Mouse (Mus musculus) heart, postnatal 0 days (tissue): ENCODE measurements around the gene Cep295nl. TPM values are rescaled to one million over a fixed set of nuclear protein-coding genes. Genes with fewer than 3 reads are reported as not detected.

Experiments used
- ATAC-seq: fragments of 200-750 bp; cut with Nextera tagmentation; 2 replicates; pipeline ENCODE4 v1.8.0; 2017; ENCODE audit warnings: low read depth, moderate number of reproducible peaks, moderate library complexity; ENCODE audit not compliant: insufficient read depth
- DNase-seq: peaks from one replicate; pipeline ENCODE4 v3.0.0-alpha.2; 2016; ENCODE audit warnings: low spot score
- H3K27ac ChIP-seq: fragments of 300-500 bp; sonication (generic); 2 replicates; pipeline ENCODE4 v1.5.1; 2014; ENCODE audit warnings: low read depth, mild to moderate bottlenecking
- H3K27me3 ChIP-seq: fragments of 300-500 bp; sonication (generic); 2 replicates; pipeline ENCODE4 v1.6.1; 2014; ENCODE audit warnings: low read length, mixed read lengths; ENCODE audit not compliant: control insufficient read depth, insufficient read depth
- H3K36me3 ChIP-seq: fragments of 300-500 bp; sonication (generic); replicated peaks from 2 replicates; pipeline ENCODE4 v1.6.1; 2014; ENCODE audit warnings: low read length, mixed read lengths; ENCODE audit not compliant: control insufficient read depth, insufficient read depth
- H3K4me1 ChIP-seq: fragments of 300-500 bp; sonication (generic); 2 replicates; pipeline ENCODE4 v1.6.1; 2014; ENCODE audit warnings: antibody characterized with exemption; ENCODE audit not compliant: control insufficient read depth, insufficient read depth
- H3K4me2 ChIP-seq: fragments of 300-500 bp; sonication (generic); 2 replicates; pipeline ENCODE4 v1.6.1; 2014; ENCODE audit warnings: low read depth, mild to moderate bottlenecking, low read length, moderate library complexity
- H3K4me3 ChIP-seq: fragments of 300-500 bp; sonication (generic); 2 replicates; pipeline ENCODE4 v1.5.1; 2014; ENCODE audit warnings: low read depth, low read length
- H3K9ac ChIP-seq: fragments of 300-500 bp; sonication (generic); replicated peaks from 2 replicates; pipeline ENCODE4 v1.6.1; 2014; ENCODE audit warnings: low read depth, low read length, mixed read lengths
- H3K9me3 ChIP-seq: fragments of 300-500 bp; sonication (generic); replicated peaks from 2 replicates; pipeline ENCODE4 v1.6.1; 2016; ENCODE audit warnings: low read length; ENCODE audit not compliant: control insufficient read depth
- CTCF ChIP-seq: IDR thresholded peaks from 2 replicates; pipeline ENCODE4 v1.5.1; 2016; ENCODE audit warnings: antibody characterized with exemption, control low read depth, low read depth
- EP300 ChIP-seq: IDR thresholded peaks from 2 replicates; pipeline ENCODE4 v1.6.1; 2016; ENCODE audit warnings: antibody characterized with exemption, low read depth
- WGBS: fragments of 180-500 bp; shearing (Covaris S2); extraction: QIAGEN DNeasy Blood & Tissue Kit; methylation state at CpG from one replicate; pipeline ENCODE4 v1.1.7; 2014; 5-methylcytosine and 5-hydroxymethylcytosine counted together
- polyA plus RNA-seq: library from polyadenylated mRNA; unstranded; fragments of >200 nt; fragmentation: Nextera tagmentation; extraction: Ambion mirVana; gene quantifications from 2 replicates; pipeline ENCODE4 v1.2.1, GENCODE M21; 2015
- total RNA-seq: library from RNA; depleted of rRNA; stranded (reverse); fragments of >200 nt; gene quantifications from 2 replicates; pipeline ENCODE4 v1.2.3, GENCODE M21; 2014; ENCODE audit warnings: low replicate concordance

Cep295nl gene
- total and polyA plus RNA-seq, 2 experiments from 2014 or later, result 0.31 TPM; not detected in 1

DNA sequence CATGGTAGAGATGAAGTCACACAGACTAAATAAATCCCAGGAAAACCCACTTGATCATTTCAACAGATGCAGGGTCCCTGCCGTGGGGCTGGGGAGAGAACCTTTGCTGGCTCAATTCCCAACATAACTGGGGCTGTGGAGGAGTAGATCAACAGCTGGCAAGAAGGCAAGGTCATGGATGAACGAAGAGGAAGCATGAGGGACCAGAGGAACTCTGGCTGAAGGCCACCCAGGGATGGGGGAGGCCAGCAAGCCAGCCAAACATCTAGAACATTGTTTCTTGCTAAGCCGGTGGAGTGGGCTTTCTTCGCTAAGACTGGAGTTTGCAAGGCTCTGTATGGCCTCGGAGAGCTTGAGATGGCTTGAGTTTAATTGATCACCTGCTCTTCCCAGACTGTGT, 33.6 kb upstream of the Cep295nl start:
- no peak overlapping the region for H3K4me3 ChIP-seq
- H3K27ac ChIP-seq, result peak overlapping the region; percentile 46; the same call in 1 of the 2 replicates
- ATAC-seq (no peak), DNase-seq (no peak)
- no peak overlapping the region for H3K9ac ChIP-seq
- no peaks in the 10 kb centered on the region for H3K9me3 ChIP-seq
- no peaks in the 10 kb centered on the region for H3K36me3 ChIP-seq
- H3K4me1 ChIP-seq, result 0 out of 2 replicates have a peak, but pooled peaks cover 8% of the 10 kb centered on the region
- 49% methylated on average over 5 of the region's 5 CpGs for WGBS
- TF ChIP-seq EP300 (no peak), CTCF (no peak)
- no peak overlapping the region for H3K4me2 ChIP-seq
- no peaks in the 10 kb centered on the region for H3K27me3 ChIP-seq

DNA sequence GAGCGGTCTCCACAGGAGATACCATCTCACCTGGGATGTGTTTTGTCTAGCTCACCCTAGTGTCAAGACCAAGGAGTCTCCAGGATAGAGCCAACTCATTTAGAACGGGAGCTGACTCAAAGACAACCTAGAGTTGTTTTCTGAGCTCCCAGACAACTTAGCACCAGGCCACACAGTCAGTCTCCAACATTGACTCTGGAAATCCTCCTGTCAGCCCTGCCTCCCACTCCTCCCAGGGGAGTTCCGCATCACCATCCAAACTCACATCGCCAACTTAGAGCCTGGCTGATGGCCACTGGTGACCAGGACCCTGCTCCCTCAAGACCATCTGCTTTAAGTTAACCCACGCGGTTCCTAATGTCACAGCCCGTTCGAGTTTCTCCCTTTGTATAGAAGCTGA, 33.2 kb upstream of the Cep295nl start:
- no peak overlapping the region for H3K9ac ChIP-seq
- no peak overlapping the region for H3K4me2 ChIP-seq
- no peaks in the 10 kb centered on the region for H3K36me3 ChIP-seq
- H3K4me1 ChIP-seq, result 0 out of 2 replicates have a peak, but pooled peaks cover 8% of the 10 kb centered on the region
- no peak overlapping the region for H3K4me3 ChIP-seq
- TF ChIP-seq CTCF (no peak), EP300 (no peak)
- ATAC-seq, result no peak
- WGBS, result 65% methylated on average over 8 of the region's 8 CpGs
- no peak for DNase-seq
- H3K27me3 ChIP-seq, result no peaks in the 10 kb centered on the region
- H3K9me3 ChIP-seq, result no peaks in the 10 kb centered on the region
- peak overlapping the region; percentile 27; the same call in 1 of the 2 replicates for H3K27ac ChIP-seq

DNA sequence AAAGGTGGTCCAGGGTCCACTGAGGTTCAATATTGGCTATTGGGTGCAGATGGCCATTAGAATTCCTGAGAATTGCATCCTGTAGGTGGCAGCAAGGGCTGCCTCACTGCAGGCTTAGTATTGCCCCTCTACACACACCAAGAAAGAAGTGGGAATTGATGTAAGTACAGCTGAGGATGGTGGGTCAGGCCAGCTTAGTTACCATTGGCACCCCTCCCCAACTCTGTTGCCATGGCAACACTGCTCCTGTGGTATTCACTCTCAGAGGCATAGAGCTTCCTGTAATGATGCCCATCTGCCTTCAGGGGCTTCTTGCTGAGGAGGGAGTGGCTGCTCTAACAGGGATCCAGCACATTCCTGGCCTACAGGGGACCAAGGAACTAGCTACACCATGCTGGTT, 32.7 kb upstream of the Cep295nl start:
- ATAC-seq (no peak), DNase-seq (no peak)
- Histone ChIP-seq H3K4me3 (no peak overlapping the region), H3K27me3 (no peaks in the 10 kb centered on the region), H3K9me3 (no peaks in the 10 kb centered on the region), H3K27ac (peak overlapping the region; percentile 27; the same call in 1 of the 2 replicates), H3K36me3 (no peaks in the 10 kb centered on the region), H3K4me1 (0 out of 2 replicates have a peak, but pooled peaks cover 8% of the 10 kb centered on the region), H3K4me2 (no peak overlapping the region), H3K9ac (no peak overlapping the region)
- TF ChIP-seq EP300, result no peak
- TF ChIP-seq CTCF, result peak; percentile 15; the same call in 1 of the 2 replicates

DNA sequence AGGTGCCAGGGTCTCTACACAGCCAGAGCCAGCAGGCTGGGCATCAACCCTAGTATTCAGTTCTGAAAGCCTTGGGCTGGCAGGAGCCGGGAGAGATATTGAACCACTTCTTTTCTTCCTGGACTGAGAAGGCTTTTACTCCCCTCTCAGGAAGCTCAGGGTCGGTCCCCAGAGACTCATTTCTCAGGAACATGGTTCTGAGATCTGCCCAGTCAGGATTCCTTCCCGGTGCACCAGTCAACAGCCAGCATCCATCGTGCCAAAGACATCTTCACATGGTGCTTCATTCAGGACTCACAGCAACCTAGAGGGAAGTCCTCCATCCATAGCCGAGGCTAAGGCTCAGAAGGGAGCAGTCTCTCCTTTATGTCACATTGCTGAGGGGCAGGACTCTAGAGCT, 32.2 kb upstream of the Cep295nl start:
- WGBS, result 61% methylated on average over 5 of the region's 5 CpGs
- no peaks in the 10 kb centered on the region for H3K36me3 ChIP-seq
- DNase-seq, result no peak
- H3K4me2 ChIP-seq, result no peak overlapping the region
- H3K27me3 ChIP-seq, result no peaks in the 10 kb centered on the region
- H3K4me1 ChIP-seq, result 0 out of 2 replicates have a peak, but pooled peaks cover 8% of the 10 kb centered on the region
- ATAC-seq, result no peak
- no peak overlapping the region for H3K9ac ChIP-seq
- TF ChIP-seq CTCF, result no peak
- no peak for TF ChIP-seq EP300
- no peak overlapping the region for H3K4me3 ChIP-seq
- no peaks in the 10 kb centered on the region for H3K9me3 ChIP-seq
- no peak overlapping the region for H3K27ac ChIP-seq

DNA sequence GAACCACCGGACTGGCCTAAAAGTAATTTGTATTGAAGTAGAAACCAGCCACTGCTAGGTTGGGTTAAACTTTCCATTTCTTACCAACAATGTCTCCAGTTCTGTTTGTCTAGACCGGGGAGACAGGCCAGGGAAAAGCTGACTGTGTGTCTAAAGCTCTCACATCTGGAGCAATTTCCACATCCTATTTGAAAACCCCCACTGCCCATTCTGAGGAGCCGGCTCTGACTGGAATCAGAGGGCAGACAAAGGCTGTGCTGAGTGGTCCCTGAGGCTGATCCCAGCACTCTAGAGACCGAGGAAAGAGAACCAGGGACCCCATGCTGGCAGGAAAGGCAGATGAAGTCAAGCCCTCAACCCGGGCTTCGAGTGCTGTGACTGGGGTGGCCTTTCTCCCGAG, 30.3 kb upstream of the Cep295nl start:
- no peak overlapping the region for H3K27ac ChIP-seq
- WGBS, result 46% methylated on average over 7 of the region's 7 CpGs
- H3K36me3 ChIP-seq, result no peaks in the 10 kb centered on the region
- no peaks in the 10 kb centered on the region for H3K27me3 ChIP-seq
- no peak overlapping the region for H3K4me2 ChIP-seq
- TF ChIP-seq EP300, result no peak
- no peak for TF ChIP-seq CTCF
- 0 out of 2 replicates have a peak, but pooled peaks cover 4% of the 10 kb centered on the region for H3K9me3 ChIP-seq
- H3K4me1 ChIP-seq, result 0 out of 2 replicates have a peak, but pooled peaks cover 8% of the 10 kb centered on the region
- no peak for ATAC-seq
- DNase-seq, result no peak
- H3K4me3 ChIP-seq, result no peak overlapping the region
- H3K9ac ChIP-seq, result no peak overlapping the region

DNA sequence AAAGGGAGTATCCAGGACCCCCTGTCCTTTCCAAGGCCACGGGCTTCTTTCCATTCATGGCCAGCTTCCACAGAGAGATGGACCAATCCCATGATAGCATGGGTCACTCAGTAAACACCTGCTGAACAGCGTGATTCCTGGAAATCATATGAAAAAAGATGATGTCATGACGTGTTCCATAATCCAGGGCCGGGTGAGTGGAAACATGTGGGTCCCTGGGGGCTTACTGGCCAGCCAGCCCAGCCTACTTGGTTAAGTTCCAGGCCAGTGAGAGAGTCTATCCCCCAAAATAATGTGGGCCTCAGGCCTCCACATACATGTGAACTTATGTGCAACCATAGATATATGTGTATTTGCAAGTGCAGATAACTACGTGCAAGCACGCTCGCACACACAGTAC, 29.6 kb upstream of the Cep295nl start:
- TF ChIP-seq EP300 (no peak), CTCF (no peak)
- DNase-seq (no peak), ATAC-seq (no peak; the same call in 1 of the 2 replicates)
- 69% methylated on average over 7 of the region's 7 CpGs for WGBS
- Histone ChIP-seq H3K4me1 (0 out of 2 replicates have a peak, but pooled peaks cover 8% of the 10 kb centered on the region), H3K4me3 (no peak overlapping the region), H3K27me3 (no peaks in the 10 kb centered on the region), H3K27ac (no peak overlapping the region), H3K9me3 (0 out of 2 replicates have a peak, but pooled peaks cover 4% of the 10 kb centered on the region), H3K4me2 (no peak overlapping the region), H3K36me3 (no peaks in the 10 kb centered on the region), H3K9ac (no peak overlapping the region)
